Mouse (Mus musculus) mouse trophoblast stem cell (cell line): Measurements from ENCODE around the gene Arl14.

ENCODE experiments used
- in situ Hi-C, 2 experiments: fragments of 300-500 bp; cut with MseI, MboI; formaldehyde crosslinking; loops; 2 replicates in 1 of 2; 3 replicates in 1 of 2; pipeline ENCODE4 v1.15.1; 2025

The Arl14 gene

GRCm38 (mm10) chr3:69263010-69263643 lies 40.9 kb downstream of the Arl14 start:
- in situ Hi-C loops, result loop anchor here in 1 of 2 experiments (25.0 kb wide), 2 partner anchors 449 to 649 kb away; partner anchors contain the start of gene Nmd3

- in situ Hi-C loops, result loop anchor here in 1 of 2 experiments (25.0 kb wide), 2 partner anchors 448 to 648 kb away; partner anchors contain the start of gene Nmd3
These were observed 42.1 kb downstream of the Arl14 start for GRCm38 (mm10) chr3:69264299-69264698.

- in situ Hi-C loops, result loop anchor here in 1 of 2 experiments (25.0 kb wide), 2 partner anchors 440 to 640 kb away; partner anchors contain the start of gene Nmd3
These were observed 49.6 kb downstream of the Arl14 start for GRCm38 (mm10) chr3:69271812-69272211.
